Mouse (Mus musculus): ENCODE results near the gene Clca2. TPM values are rescaled to one million over a fixed set of nuclear protein-coding genes. Genes with fewer than 3 reads are reported as not detected.

Clca2 gene
- 0.41 and 0.57 TPM in 2 replicates for polyA plus RNA-seq (2016; fragmentation: Nextera tagmentation; extraction: Ambion mirVana)

GRCm38 (mm10) chr3:145099291-145099690 is at the start of gene Clca2:
TSS of gene Clca2 (minus strand) at chr3:145099443.
- no peak within 1 kb of the TSS for H3K4me3 ChIP-seq
- H3K9ac ChIP-seq: no peak within 1 kb of the TSS
- H3K27ac ChIP-seq: no peak within 1 kb of the TSS
- H3K4me2 ChIP-seq (replicated peaks): no peak within 1 kb of the TSS
- H3K36me3 ChIP-seq: no peaks in the 10 kb centered on the region
- no peaks in the 10 kb centered on the region for H3K4me1 ChIP-seq
- 41% methylated on average over 6 of the region's 6 CpGs for WGBS
- H3K27me3 ChIP-seq: no peaks in the 10 kb centered on the region
- H3K9me3 ChIP-seq: no peaks in the 10 kb centered on the region
- ATAC-seq (ENCODE audit: insufficient number of reproducible peaks, insufficient read depth, low FRiP score, low TSS enrichment): no peak

- ATAC-seq (ENCODE audit: insufficient number of reproducible peaks, insufficient read depth, low FRiP score, low TSS enrichment): no peak
- Histone ChIP-seq H3K4me1 (no peaks in the 10 kb centered on the region), H3K27me3 (no peaks in the 10 kb centered on the region), H3K9ac (no peak overlapping the region), H3K4me3 (no peak overlapping the region), H3K27ac (no peak overlapping the region), H3K36me3 (peaks cover 15% of the 10 kb centered on the region), H3K9me3 (no peaks in the 10 kb centered on the region), H3K4me2 (replicated peaks) (no peak overlapping the region)
Measured at GRCm38 (mm10) chr3:145147952-145148351, 48.7 kb upstream of the Clca2 start.

GRCm38 (mm10) chr3:145147483-145147882 is 48.2 kb upstream of the Clca2 start:
- Histone ChIP-seq H3K9ac (no peak overlapping the region), H3K4me1 (no peaks in the 10 kb centered on the region), H3K27ac (no peak overlapping the region), H3K9me3 (no peaks in the 10 kb centered on the region), H3K4me2 (replicated peaks) (no peak overlapping the region), H3K4me3 (no peak overlapping the region), H3K27me3 (no peaks in the 10 kb centered on the region), H3K36me3 (peaks cover 15% of the 10 kb centered on the region)
- 81% methylated on average over 2 of the region's 2 CpGs for WGBS
- no peak for ATAC-seq (ENCODE audit: insufficient number of reproducible peaks, insufficient read depth, low FRiP score, low TSS enrichment)

DNA sequence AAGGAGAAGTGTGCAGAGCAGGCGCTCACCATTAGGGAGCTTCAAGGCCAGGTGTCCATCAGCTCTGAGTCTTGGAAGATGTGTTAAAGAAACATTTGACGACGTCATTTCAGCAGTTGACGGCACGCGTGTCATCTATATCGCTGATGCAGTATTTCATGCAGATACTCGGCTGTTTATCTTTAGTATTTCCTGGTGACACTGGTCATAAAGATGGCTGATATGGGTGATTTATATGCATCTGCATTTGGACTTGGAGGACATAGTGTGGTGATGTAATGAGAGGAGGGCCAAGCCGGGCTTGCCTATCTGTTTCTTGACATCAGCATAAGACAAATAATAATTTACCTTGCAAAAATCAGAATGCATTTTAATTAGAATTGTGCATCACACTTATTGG is 47.6 kb upstream of the Clca2 start:
- H3K4me1 ChIP-seq: no peaks in the 10 kb centered on the region
- no peak for ATAC-seq (ENCODE audit: insufficient number of reproducible peaks, insufficient read depth, low FRiP score, low TSS enrichment)
- 94% methylated on average over 9 of the region's 9 CpGs for WGBS
- H3K4me3 ChIP-seq: no peak overlapping the region
- H3K9me3 ChIP-seq: no peaks in the 10 kb centered on the region
- no peak overlapping the region for H3K27ac ChIP-seq
- H3K9ac ChIP-seq: no peak overlapping the region
- H3K4me2 ChIP-seq (replicated peaks): no peak overlapping the region
- H3K36me3 ChIP-seq: peaks cover 12% of the 10 kb centered on the region
- no peaks in the 10 kb centered on the region for H3K27me3 ChIP-seq

DNA sequence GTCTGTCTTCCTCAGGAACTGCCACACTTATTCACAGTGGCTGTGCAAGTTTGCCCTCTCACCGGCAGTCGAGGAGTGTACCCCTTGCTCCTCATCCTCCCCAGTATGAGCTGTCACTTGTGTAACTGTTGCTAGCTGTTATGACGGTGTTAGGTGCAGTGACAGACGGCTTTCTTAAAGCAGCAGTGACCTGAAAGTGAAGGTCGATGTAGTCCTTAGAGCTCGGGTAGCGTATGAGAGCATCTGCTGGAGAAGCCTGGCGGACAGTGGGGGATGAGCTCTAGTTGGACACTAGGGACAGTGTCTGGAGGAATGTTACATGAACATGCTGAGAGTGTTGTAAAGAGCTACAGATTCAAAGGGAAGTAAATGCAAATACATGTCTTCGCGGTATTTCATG is 44.6 kb upstream of the Clca2 start:
- Histone ChIP-seq H3K4me2 (replicated peaks) (no peak overlapping the region), H3K36me3 (peaks cover 6% of the 10 kb centered on the region), H3K4me1 (no peaks in the 10 kb centered on the region), H3K9ac (no peak overlapping the region), H3K4me3 (no peak overlapping the region), H3K9me3 (no peaks in the 10 kb centered on the region), H3K27me3 (no peaks in the 10 kb centered on the region), H3K27ac (no peak overlapping the region)
- no peak for ATAC-seq (ENCODE audit: insufficient number of reproducible peaks, insufficient read depth, low FRiP score, low TSS enrichment)
- WGBS: 86% methylated on average over 10 of the region's 10 CpGs

DNA sequence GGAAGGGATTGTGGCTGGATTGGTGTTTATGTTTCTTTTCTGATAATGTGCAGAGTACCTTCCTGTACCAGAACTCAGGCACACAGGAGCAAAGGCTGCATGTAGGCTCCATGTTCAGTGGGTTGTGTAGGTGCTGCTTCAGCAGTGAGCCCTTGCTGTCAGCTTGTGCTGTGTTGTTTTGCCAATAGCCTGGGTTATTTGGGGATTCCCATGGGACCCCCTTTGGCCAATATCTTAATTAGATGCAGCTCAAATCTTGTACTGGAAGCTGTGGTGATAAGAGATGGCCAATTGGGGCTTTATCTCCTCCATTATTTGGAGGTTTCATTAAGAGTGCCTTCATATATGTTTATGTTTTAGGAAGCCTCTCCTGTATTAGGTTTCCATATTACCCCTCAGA is 43.7 kb upstream of the Clca2 start:
- Histone ChIP-seq H3K27ac (no peak overlapping the region), H3K4me3 (no peak overlapping the region), H3K9ac (no peak overlapping the region), H3K27me3 (no peaks in the 10 kb centered on the region), H3K4me2 (replicated peaks) (no peak overlapping the region), H3K9me3 (no peaks in the 10 kb centered on the region), H3K4me1 (no peaks in the 10 kb centered on the region), H3K36me3 (peaks cover 4% of the 10 kb centered on the region)
- no peak for ATAC-seq (ENCODE audit: insufficient number of reproducible peaks, insufficient read depth, low FRiP score, low TSS enrichment)

DNA sequence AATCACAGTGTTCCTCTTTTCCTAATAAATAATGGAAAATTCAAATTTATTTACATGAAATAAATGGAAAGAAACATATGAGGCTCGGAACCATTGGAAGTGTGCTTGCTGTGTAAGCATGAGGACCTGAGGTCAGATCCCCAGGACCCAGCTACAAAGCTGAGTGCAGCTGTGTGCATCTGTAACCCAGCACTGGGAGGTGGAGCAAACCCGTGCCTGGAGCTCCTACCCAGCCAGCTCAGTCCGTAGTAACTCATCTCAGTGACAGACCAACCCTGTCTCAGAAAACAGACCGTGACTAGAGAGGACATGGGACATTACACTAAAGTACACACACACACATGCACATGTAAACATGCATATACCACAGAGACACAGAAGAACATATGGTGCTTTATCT is 41.0 kb upstream of the Clca2 start:
- Histone ChIP-seq H3K36me3 (no peaks in the 10 kb centered on the region; the same call in 1 of the 2 replicates), H3K9ac (no peak overlapping the region), H3K4me3 (no peak overlapping the region), H3K9me3 (no peaks in the 10 kb centered on the region), H3K27me3 (no peaks in the 10 kb centered on the region), H3K27ac (no peak overlapping the region), H3K4me1 (no peaks in the 10 kb centered on the region), H3K4me2 (replicated peaks) (no peak overlapping the region)
- no peak for ATAC-seq (ENCODE audit: insufficient number of reproducible peaks, insufficient read depth, low FRiP score, low TSS enrichment)
- 76% methylated on average over 4 of the region's 4 CpGs for whole genome bisulfite sequencing

DNA sequence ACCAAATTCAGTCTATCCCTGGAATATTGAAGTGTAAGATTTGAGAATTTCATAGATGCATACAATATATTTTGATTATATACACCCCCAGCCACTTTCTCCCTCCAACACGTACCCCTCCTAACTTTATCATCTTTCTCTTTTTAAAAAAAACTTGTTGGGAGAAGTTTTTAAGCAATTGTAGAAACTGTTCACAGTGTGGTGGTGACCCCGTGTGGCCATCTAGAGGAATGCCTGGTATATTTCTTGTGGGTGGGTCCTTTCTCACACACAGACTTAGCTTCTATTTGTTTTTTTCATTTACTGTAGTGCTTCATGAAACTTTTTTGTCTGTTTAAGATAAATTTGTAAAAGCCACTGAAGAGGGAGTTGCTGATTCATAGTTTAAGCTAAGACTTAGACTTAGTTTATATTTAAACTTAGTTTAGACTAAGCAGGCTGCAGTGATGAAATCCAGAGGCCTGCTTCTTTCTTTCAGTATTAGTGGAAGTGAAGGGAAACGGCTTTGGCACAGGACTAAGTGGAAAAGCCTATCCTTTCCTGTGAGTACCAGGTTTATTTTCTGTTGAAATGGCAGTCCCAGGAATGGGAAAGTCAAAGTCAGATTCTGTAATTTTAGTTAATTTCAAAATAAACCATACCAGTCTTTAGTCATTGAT is 32.1 kb upstream of the Clca2 start:
- Histone ChIP-seq H3K4me1 (no peaks in the 10 kb centered on the region), H3K4me3 (no peak overlapping the region), H3K36me3 (peaks cover 18% of the 10 kb centered on the region), H3K9ac (no peak overlapping the region), H3K9me3 (no peaks in the 10 kb centered on the region), H3K27me3 (no peaks in the 10 kb centered on the region), H3K4me2 (replicated peaks) (no peak overlapping the region), H3K27ac (no peak overlapping the region)
- 32% methylated on average over 3 of the region's 3 CpGs for WGBS
- no peak for ATAC-seq (ENCODE audit: insufficient number of reproducible peaks, insufficient read depth, low FRiP score, low TSS enrichment)

DNA sequence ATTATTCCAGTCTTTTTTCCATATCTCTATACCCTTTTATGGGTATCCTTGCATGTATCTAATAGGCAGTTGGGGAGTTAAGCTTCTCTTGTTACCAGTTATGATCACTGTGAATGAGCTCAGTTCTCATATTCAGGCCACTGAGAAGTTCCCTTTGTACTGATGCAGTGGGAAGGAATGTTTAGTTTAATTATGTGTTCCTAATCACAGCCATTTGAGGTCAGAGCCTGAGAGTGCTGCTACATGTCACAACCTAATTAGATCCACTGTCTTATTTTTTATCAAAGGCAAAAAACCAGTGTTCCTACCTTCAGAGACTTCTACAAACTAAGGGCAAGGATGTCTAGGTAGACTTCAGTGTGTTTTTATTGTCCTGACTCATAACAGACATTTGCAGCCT is 30.1 kb upstream of the Clca2 start:
- H3K4me3 ChIP-seq: no peak overlapping the region
- no peaks in the 10 kb centered on the region for H3K4me1 ChIP-seq
- H3K9me3 ChIP-seq: no peaks in the 10 kb centered on the region
- no peak overlapping the region for H3K9ac ChIP-seq
- ATAC-seq (ENCODE audit: insufficient number of reproducible peaks, insufficient read depth, low FRiP score, low TSS enrichment): no peak
- H3K36me3 ChIP-seq: peaks cover 22% of the 10 kb centered on the region
- no peak overlapping the region for H3K4me2 ChIP-seq (replicated peaks)
- no peak overlapping the region for H3K27ac ChIP-seq
- H3K27me3 ChIP-seq: no peaks in the 10 kb centered on the region

- Histone ChIP-seq H3K36me3 (peaks cover 7% of the 10 kb centered on the region; the same call in 1 of the 2 replicates), H3K4me3 (no peak overlapping the region), H3K4me1 (no peaks in the 10 kb centered on the region), H3K27ac (no peak overlapping the region), H3K27me3 (no peaks in the 10 kb centered on the region), H3K9ac (no peak overlapping the region), H3K9me3 (no peaks in the 10 kb centered on the region), H3K4me2 (replicated peaks) (no peak overlapping the region)
- ATAC-seq (ENCODE audit: insufficient number of reproducible peaks, insufficient read depth, low FRiP score, low TSS enrichment): no peak
- WGBS: 84% methylated on average over 2 of the region's 2 CpGs
Measured at GRCm38 (mm10) chr3:145126618-145127017, 27.4 kb upstream of the Clca2 start.

GRCm38 (mm10) chr3:145119425-145119824 is 20.2 kb upstream of the Clca2 start:
- H3K27me3 ChIP-seq: no peaks in the 10 kb centered on the region
- WGBS: 76% methylated on average over 7 of the region's 7 CpGs
- H3K36me3 ChIP-seq: no peaks in the 10 kb centered on the region
- no peak overlapping the region for H3K27ac ChIP-seq
- ATAC-seq (ENCODE audit: insufficient number of reproducible peaks, insufficient read depth, low FRiP score, low TSS enrichment): no peak
- H3K4me2 ChIP-seq (replicated peaks): peak overlapping the region; percentile 63
- H3K4me3 ChIP-seq: peak overlapping the region; percentile 70; the same call in 1 of the 2 replicates
- peak overlapping the region; percentile 84 for H3K9ac ChIP-seq
- H3K9me3 ChIP-seq: no peaks in the 10 kb centered on the region
- peaks cover 5% of the 10 kb centered on the region; the same call in 1 of the 2 replicates for H3K4me1 ChIP-seq

GRCm38 (mm10) chr3:145119002-145119358 is 19.7 kb upstream of the Clca2 start:
- Histone ChIP-seq H3K4me2 (replicated peaks) (peak overlapping the region; percentile 63), H3K36me3 (no peaks in the 10 kb centered on the region), H3K27ac (peak overlapping the region; percentile 97), H3K4me3 (peak overlapping the region; percentile 70), H3K27me3 (no peaks in the 10 kb centered on the region), H3K9ac (peak overlapping the region; percentile 84), H3K9me3 (no peaks in the 10 kb centered on the region), H3K4me1 (peaks cover 5% of the 10 kb centered on the region; the same call in 1 of the 2 replicates)
- no peak; the same call in 1 of the 2 replicates for ATAC-seq (ENCODE audit: insufficient number of reproducible peaks, insufficient read depth, low FRiP score, low TSS enrichment)
- 6% methylated on average over 14 of the region's 14 CpGs for WGBS

Measured in embryonic facial prominence, embryonic 12.5 days (tissue).